Mouse (Mus musculus) brain, embryonic 14.5 days (tissue): ENCODE results near the gene Gm27029.

Source experiments
- CTCF ChIP-seq: fragments of 200-500 bp; IDR thresholded peaks from 2 replicates; pipeline ENCODE4 v1.5.1; 2012; ENCODE audit warnings: inconsistent platforms, mild to moderate bottlenecking, moderate library complexity, borderline replicate concordance; ENCODE audit not compliant: insufficient read depth, insufficient read length; ENCODE audit errors: extremely low read depth
- POLR2A ChIP-seq: fragments of 200-500 bp; IDR thresholded peaks from 2 replicates; pipeline ENCODE4 v1.6.1; 2012; ENCODE audit warnings: mild to moderate bottlenecking, inconsistent platforms, borderline replicate concordance; ENCODE audit not compliant: poor library complexity, insufficient read depth, insufficient read length, severe bottlenecking; ENCODE audit errors: extremely low read depth

GRCm38 (mm10) chr11:101431327-101431726 lies 6.7 kb upstream of the Gm27029 start:
- TF ChIP-seq CTCF (no peak), POLR2A (no peak)
